Mouse (Mus musculus): ENCODE measurements around the gene P2rx1. TPM values are rescaled to one million over a fixed set of nuclear protein-coding genes. Genes with fewer than 3 reads are reported as not detected.

The P2rx1 gene
- 0.21 and 0.23 TPM in 2 replicates for polyA plus RNA-seq (2021; fragmentation: Nextera tagmentation)
- long read RNA-seq, experiment 1: 0 reads
- long read RNA-seq, experiment 2: 0 reads

DNA sequence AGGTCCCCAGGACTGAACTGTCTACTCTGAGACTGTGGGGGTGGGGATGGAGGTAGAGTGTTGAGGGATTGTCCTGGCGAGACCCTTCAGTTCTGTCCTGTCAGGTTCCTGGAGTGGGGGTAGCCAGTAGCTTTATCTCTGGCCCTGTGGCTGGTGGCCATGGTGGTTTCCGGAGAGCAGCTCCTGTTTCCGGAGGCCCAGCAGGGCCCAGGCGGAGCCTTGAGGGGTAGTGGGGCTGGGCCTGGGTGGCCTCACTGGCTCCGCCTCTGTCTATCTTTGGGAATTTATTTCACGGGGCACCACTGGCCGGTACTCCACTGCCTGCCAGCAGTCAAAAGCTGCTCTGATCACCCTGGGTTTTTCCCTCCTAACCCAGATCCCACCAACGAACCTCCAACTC lies at the start of gene P2rx1:
P2rx1 (plus strand) TSS at position 333 of the 400 bp plus-strand sequence.

DNA sequence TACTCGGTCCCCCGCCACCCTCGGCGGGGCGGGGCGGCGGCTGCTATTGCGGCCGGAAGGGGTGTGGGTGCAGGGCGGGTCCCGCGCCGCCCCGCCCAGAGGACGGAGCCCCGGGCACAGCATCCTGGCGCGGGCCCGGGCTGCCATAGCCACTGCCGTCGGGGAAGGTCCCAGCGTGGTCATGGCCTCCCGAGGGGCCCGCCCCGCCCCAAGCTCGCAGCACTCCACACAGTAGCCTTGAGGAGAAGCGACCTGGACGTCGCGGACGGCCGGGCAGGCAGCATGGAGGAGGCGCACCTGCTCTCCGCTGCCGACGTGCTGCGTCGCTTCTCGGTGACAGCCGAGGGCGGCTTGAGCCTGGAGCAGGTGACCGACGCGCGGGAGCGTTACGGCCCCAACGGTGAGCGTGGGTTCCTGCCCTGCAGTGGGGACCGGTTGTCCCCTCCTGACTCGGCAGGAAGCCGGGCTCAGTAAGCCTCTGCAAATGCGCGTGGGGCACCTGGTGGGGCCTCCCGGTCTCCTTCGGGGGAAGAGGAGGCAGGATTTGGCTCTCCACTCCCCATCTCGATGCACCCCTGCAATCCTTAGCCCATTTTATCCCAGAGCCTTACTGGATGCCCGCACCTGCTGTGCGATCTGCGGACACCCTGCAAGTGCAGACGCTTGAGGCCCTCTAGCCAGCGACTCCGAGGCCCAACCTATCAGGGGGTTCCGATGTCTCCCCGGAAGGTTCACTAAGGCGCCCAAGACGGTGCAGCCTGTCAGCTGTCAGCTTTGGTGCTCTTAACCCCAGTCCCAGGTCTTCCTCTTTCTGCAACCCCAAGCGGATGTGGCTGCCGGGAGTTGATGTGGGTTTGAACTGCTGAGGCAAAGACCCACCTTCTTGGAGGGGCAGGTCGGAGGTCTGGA lies 37.6 kb upstream of the P2rx1 start, which contains the start of gene Atp2a3:
Atp2a3 (plus strand) TSS at position 98 of the 909 bp plus-strand sequence.

DNA sequence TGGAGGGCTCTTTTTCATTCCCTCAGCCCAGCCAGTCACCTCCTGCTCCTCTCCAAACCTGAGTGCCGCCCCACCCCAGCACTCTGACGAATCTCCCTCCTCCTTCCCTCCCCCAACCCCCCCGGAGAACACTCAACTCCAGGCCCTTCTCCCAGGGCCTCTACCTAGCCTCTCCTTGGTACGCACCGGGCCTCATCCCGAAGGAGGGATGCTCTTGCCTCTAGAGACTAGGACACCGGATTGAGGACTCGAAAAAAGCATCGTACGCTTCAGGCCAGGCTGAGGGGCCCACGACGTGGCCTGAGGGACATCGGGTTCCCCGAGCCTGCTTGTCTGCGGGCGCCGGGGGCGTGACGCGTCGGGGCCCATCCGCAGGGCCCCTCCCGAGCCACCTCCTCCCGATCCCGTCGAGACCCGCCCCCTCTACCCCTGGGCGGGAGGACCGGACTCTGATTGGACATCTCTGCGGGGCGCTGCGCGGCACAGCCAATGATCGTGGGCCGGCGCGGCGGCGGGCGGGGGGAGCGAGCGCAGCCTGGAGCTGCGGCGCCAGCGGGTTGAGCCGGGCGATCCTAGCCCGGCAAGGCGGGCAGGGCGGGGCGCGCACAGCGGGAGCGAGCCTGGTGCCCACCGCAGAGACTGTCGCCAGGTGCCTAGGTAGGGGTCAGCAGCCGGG lies 19.7 kb downstream of the P2rx1 start, which contains the start of gene Camkk1:
Camkk1 (plus strand) TSS at position 538 of the 676 bp plus-strand sequence.

DNA sequence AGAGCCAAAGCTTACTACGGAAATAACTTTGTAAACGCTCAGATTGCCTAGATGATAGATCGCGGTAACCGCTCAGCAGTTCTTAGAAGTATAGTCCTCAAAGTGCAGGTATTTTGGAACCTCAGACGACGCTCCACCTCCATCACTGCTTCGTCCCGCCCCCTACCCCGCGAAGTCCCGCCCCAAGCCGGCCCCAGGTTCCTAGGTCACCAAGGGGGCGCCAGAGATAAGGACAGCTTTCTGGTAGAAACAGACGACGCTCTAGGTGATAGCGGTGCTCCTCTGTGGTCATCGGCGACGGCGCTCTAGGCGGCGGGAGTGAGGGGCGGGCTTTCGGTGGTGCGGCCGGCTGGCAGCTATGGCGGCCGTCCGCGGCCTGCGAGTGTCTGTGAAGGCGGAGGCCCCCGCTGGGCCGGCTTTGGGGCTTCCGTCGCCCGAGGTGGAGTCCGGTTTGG lies 48.7 kb downstream of the P2rx1 start, which contains the start of gene Ncbp3:
Ncbp3 (plus strand) TSS at position 242 of the 455 bp plus-strand sequence.

Other genes starting within 250 kb of the P2rx1 start
- gene Cyb5d2, start 203.0 kb upstream of the P2rx1 start, polyA plus RNA-seq (2021; fragmentation: Nextera tagmentation): 17.7 and 20.2 TPM in 2 replicates
- 5.9 and 7.3 TPM in 2 replicates for gene Zzef1, start 202.9 kb upstream of the P2rx1 start, polyA plus RNA-seq (2021; fragmentation: Nextera tagmentation)
- 1.3 and 1.6 TPM in 2 replicates for gene Atp2a3, start 37.9 kb upstream of the P2rx1 start, polyA plus RNA-seq (2021; fragmentation: Nextera tagmentation)
- gene Camkk1, start 19.9 kb downstream of the P2rx1 start, polyA plus RNA-seq (2021; fragmentation: Nextera tagmentation): 62.5 and 73.7 TPM in 2 replicates
- 2.2 and 2.5 TPM in 2 replicates for gene Ncbp3, start 48.7 kb downstream of the P2rx1 start, polyA plus RNA-seq (2021; fragmentation: Nextera tagmentation)
- gene Itgae, start 91.5 kb downstream of the P2rx1 start, polyA plus RNA-seq (2021; fragmentation: Nextera tagmentation): 0.09 and 0.11 TPM in 2 replicates
- gene Haspin, start 139.2 kb downstream of the P2rx1 start, polyA plus RNA-seq (2021; fragmentation: Nextera tagmentation): 0.09 and 0.11 TPM in 2 replicates
- gene P2rx5, start 161.3 kb downstream of the P2rx1 start, polyA plus RNA-seq (2021; fragmentation: Nextera tagmentation): 0.35 and 0.81 TPM in 2 replicates
- gene Emc6, start 177.9 kb downstream of the P2rx1 start, polyA plus RNA-seq (2021; fragmentation: Nextera tagmentation): 70.0 and 84.2 TPM in 2 replicates
- gene Tax1bp3, start 178.0 kb downstream of the P2rx1 start, polyA plus RNA-seq (2021; fragmentation: Nextera tagmentation): 10.2 and 11.4 TPM in 2 replicates
- gene Ctns, start 199.9 kb downstream of the P2rx1 start, polyA plus RNA-seq (2021; fragmentation: Nextera tagmentation): 4.9 and 5.3 TPM in 2 replicates
- 1.3 and 1.4 TPM in 2 replicates for gene Shpk, start 200.4 kb downstream of the P2rx1 start, polyA plus RNA-seq (2021; fragmentation: Nextera tagmentation)
- not detected in 2 replicates for gene Trpv1, start 235.2 kb downstream of the P2rx1 start, polyA plus RNA-seq (2021; fragmentation: Nextera tagmentation)